ENCODE assay signal across 13 mouse cellular contexts in genomic region chr4:9122639-9123286, GRCm38 (mm10).
"Had no signal": no experiment of that assay in that cellular context is flagged by ENCODE, and none has a peak within 500 bp of the region (broad histone marks: within the 10 kb centered on the region; RNA-seq: fewer than 3 reads in every experiment).

No protein-coding gene starts in this region.

- H3K36me3 ChIP-seq: limb, embryonic 12.5 days; midbrain, embryonic 15.5 days had no signal

- ATAC-seq: intestine, postnatal 0 days had no signal

- H3K4me2 ChIP-seq: limb, embryonic 12.5 days; lung, embryonic 14.5 days; midbrain, embryonic 15.5 days had no signal

- H3K9me3 ChIP-seq: limb, embryonic 12.5 days; midbrain, embryonic 15.5 days had no signal

- H3K4me3 ChIP-seq: limb, embryonic 12.5 days; midbrain, embryonic 15.5 days had no signal

- DNase-seq: kidney, adult 8-10 months; kidney, postnatal 36 days; layer of hippocampus, adult 9-11 months; liver; lung, embryonic 14.5 days; right cerebral cortex, adult 18-20 months; right cerebral cortex, postnatal 25 days had no signal

- H3K27ac ChIP-seq: kidney, postnatal 0 days; limb, embryonic 12.5 days; liver, embryonic 14.5 days; macrophage; midbrain, embryonic 15.5 days had no signal

- H3K9ac ChIP-seq: limb, embryonic 12.5 days; liver, embryonic 14.5 days; lung, embryonic 14.5 days; midbrain, embryonic 15.5 days had no signal

- H3K27me3 ChIP-seq: midbrain, embryonic 15.5 days had no signal
